Mouse (Mus musculus): ENCODE measurements around the gene Lad1.

- TF ChIP-seq POLR2A (IDR thresholded peaks at IDR 0.05; ENCODE audit: insufficient read length, low read depth) (peak; percentile 52), E2F4 (IDR thresholded peaks at IDR 0.05; ENCODE audit: insufficient read depth) (no peak), MYOG (IDR thresholded peaks at IDR 0.05; ENCODE audit: control insufficient read depth in 1 of 3, insufficient read depth in 1 of 3, insufficient read length in 2 of 3, low read depth in 2 of 3) (no peak), USF1 (IDR thresholded peaks at IDR 0.05; ENCODE audit: low read depth) (no peak), POLR2AphosphoS2 (IDR thresholded peaks at IDR 0.05; ENCODE audit: insufficient read length, low read depth) (peak; percentile 68), MAX (IDR thresholded peaks at IDR 0.05; ENCODE audit: low read depth) (no peak), CEBPB (IDR thresholded peaks at IDR 0.05; ENCODE audit: insufficient read depth, poor library complexity, severe bottlenecking) (no peak), TCF3 (IDR thresholded peaks at IDR 0.05; ENCODE audit: insufficient read length, low read depth) (no peak), TCF12 (IDR thresholded peaks at IDR 0.05; ENCODE audit: insufficient read depth, poor library complexity, severe bottlenecking) (no peak), SRF (IDR thresholded peaks at IDR 0.05; ENCODE audit: control insufficient read depth, insufficient read length, low read depth) (no peak), MYOD1 (IDR thresholded peaks at IDR 0.05; ENCODE audit: control insufficient read depth in 1 of 3, insufficient read length in 2 of 3, low read depth in 2 of 3) (no peak)
These were observed 29.4 kb downstream of the Lad1 start for GRCm38 (mm10) chr1:135847611-135848351.
